Mouse (Mus musculus) activated CD4-positive, CD25-positive, alpha-beta regulatory T cell, adult 4 months (primary cell): ENCODE results near the gene Cstl1. TPM values are rescaled to one million over a fixed set of nuclear protein-coding genes. Genes with fewer than 3 reads are reported as not detected.
"Not testable (repeated sequence)": the region's sequence is repeated elsewhere in the genome, so short reads cannot be mapped to it uniquely, and the experiment has no call there.

ENCODE experiments used
- ATAC-seq: one replicate; pipeline ENCODE4 v1.8.0; 2017
- polyA plus RNA-seq, 2 experiments: library from polyadenylated mRNA; unstranded; fragments of 100-300 nt; shearing (Covaris generic); gene quantifications; one replicate each; pipeline ENCODE4 v1.2.1; 2017

Cstl1 gene
- polyA plus RNA-seq, result not detected

DNA sequence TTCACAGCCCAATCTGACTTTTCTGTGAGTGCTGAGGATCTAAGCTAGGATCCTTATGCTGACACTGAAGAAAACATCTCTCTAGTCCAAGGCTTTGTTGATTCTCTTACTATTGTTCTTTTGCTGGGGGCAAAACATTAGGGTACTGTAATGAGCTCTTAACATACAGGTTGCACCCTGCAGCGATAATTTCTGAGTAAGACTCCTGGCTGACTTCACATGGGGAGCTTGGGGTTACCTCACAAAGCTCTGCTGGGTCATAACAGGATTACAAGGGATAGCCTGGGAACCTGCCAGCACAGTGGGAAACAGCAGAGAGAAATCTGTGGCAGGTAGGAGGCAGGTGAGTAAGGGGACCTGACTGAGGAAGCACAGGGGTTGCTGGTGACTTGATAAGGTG, at the start of gene Cstl1:
Cstl1 (plus strand) TSS at position 301 of the 400 bp plus-strand sequence.
- no peak for ATAC-seq

DNA sequence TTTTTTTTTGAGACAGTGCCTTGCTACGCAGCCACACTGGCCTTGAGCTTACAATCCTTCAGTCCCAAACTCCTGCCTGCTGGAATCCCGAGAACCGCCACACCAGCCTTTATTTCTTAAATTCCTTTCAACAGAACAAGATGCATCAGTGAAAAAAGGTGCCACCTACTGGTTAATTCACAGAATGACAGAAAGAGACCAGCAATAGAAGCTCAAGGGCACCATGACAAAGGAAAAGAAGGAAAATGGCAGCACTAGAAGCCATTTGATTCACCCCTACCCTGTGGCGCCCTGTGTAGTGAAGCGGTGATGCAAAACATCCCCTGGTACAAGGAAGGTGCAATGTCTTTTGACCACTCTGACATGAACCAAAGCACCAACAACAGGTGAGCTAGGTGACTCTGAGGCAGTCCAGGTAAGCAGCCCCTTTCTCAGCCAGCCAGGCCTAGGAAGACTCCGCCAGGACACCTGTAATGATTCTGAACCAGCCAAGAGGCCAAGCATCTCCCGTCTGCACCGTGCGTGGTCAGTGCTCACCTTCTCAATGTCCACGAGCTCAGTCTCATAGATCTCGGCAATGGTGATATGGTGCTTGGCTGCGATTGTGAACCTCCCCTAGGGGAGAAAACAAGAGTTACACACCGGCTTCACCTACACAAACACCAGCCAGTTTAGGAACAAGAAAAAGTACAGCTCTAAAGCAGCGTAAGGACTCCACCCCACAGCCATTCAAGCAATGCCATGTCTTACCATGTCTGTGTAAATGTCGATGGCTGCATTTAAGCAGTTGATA, 43.6 kb upstream of the Cstl1 start:
- peak; percentile 65 for ATAC-seq

- ATAC-seq, result no peak
Observed at GRCm38 (mm10) chr2:148707202-148707530, 43.0 kb upstream of the Cstl1 start.

GRCm38 (mm10) chr2:148712326-148712725, 37.8 kb upstream of the Cstl1 start:
- no peak for ATAC-seq

- no peak for ATAC-seq
Observed at GRCm38 (mm10) chr2:148717072-148717471, 33.1 kb upstream of the Cstl1 start.

GRCm38 (mm10) chr2:148719271-148719995, 30.7 kb upstream of the Cstl1 start:
- ATAC-seq, result peak; percentile 71

DNA sequence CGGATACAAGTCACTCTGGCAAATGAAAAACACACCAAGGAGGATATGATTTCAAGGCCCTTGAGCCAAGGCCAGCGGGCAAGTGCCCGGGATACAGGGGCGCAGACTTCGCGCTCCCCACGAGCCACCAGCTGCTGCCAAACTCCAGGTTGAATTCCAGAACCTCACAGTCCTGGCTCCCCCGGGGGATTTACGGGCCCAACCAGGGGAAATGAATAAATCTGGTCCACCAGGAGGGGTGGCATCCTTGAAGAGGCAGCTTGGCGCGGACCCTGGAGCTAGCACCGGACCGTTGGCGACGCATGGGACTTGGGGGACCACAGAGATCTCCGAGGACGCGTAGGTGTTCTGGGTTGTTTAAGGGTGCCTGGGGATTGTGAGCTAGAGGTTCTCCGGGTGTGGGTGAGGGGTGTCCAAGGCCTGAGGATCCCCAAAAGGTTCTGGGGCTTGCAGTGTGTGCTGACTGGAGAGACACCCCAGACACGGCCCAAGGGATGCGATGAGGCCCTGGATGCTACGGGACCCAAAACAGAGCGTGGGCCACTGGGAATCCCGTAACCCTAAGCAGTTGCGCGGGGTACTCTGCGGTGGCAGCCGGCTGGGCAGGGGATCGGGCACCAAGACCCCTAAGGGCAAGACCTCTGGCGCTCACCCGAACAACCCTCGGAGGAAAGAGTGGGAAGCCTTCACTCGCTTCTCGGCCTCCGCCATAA, 18.4 kb upstream of the Cstl1 start:
- peak; percentile 14 for ATAC-seq

GRCm38 (mm10) chr2:148732327-148733000, 17.7 kb upstream of the Cstl1 start, which contains the start of gene Napb:
TSS of gene Napb (minus strand) at chr2:148732467.
- peak; percentile 90 for ATAC-seq

- no peak for ATAC-seq
Observed at GRCm38 (mm10) chr2:148743001-148743400, 7.2 kb upstream of the Cstl1 start.

- ATAC-seq, result no peak
Observed at GRCm38 (mm10) chr2:148743846-148744407, 6.2 kb upstream of the Cstl1 start.

GRCm38 (mm10) chr2:148751893-148752813, 2.0 kb downstream of the Cstl1 start:
- ATAC-seq, result peak; percentile 93

- no peak for ATAC-seq
Observed at GRCm38 (mm10) chr2:148754310-148754846, 4.2 kb downstream of the Cstl1 start.

GRCm38 (mm10) chr2:148763648-148764388, 13.7 kb downstream of the Cstl1 start:
- no peak for ATAC-seq

DNA sequence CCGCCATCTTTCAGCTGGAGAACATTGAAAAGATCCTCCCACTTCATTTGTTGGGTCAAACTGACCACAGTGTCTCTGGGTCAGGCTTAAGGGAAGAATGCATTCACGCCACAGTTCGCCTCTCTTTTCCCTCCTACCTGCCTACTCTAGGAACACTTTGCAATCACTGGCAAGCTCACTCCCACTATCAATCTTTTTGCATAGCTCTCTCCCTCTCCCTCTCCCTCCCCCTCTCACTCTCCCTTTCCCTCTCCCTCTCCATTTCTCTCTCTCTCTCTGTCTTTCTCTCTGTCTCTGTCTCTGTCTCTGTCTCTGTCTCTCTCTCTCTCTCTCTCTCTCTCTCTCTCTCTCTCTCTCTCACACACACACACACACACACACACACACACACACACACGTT, 21.2 kb downstream of the Cstl1 start, which contains the start of gene Cst11:
Cst11 (minus strand) TSS at position 101 of the 400 bp plus-strand sequence.
- ATAC-seq, result not testable (repeated sequence)

DNA sequence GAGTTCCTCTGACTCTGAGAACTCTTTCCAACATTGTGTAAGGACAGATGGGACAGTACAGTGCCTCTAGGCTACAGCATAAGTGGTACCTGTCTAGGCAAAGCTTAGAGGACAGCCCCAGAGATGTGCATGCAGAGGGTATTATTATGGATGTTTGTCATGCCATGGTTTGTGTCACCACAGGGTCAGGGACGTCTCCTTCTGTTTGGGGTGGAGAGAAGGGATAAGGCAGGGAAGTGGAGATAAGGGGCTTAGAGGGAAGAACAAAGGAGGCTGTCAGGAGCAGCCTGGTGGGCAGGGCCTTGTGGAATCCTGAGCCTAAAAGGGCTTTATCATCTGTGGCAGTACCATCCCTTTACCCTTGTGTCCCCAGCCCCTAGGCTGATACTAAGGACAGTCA, 31.6 kb downstream of the Cstl1 start, which contains the start of gene 8030411F24Rik:
8030411F24Rik (plus strand) TSS at position 301 of the 400 bp plus-strand sequence.
- ATAC-seq, result no peak

DNA sequence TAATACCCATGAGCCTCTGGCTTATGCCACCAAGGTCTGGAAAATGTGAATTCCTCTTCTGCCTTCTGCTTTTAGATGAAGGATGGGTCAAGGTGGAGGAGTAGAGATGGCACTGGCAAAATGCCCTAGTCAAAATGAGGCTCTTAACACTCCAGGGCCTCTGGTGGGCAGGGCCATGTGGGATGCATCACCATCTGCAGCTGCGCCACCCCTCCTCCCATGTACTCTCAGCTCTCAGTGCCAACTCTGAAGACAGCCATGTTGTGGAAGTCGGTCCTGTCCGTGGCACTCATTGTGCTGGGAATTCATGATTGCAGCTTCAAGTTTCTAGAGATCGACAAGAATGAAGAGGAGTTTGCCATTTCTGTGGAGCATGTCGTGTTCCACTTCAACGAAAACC, 39.0 kb downstream of the Cstl1 start, which contains the start of gene Cst12:
Cst12 (plus strand) TSS at position 220 of the 400 bp plus-strand sequence.
- no peak for ATAC-seq

- ATAC-seq, result no peak
Observed at GRCm38 (mm10) chr2:148798485-148798884, 48.3 kb downstream of the Cstl1 start, which contains the start of gene Cst8. TSS of gene Cst8 (plus strand) at chr2:148798785.

DNA sequence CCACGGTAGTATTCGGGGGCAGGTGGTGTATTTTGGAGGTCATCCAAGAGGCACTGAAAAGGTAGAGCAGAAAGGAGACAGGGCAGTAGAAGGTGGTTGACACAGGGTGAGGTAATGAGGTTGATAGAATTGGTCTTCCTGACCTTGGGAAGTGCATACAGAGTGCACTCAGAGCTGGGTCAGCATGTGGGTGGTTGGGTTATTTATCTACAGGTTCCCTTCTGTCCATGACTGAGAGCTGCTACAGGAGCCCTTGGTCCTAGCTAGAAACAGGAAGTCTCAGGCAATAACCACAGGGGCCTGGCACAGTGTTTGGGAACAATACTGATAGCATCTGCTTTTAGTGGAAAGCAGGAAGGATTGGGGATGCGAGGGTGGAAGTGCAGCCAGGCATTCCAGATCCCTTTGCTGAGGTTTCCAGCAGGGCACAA, 51.3 kb downstream of the Cstl1 start:
- ATAC-seq, result no peak
